Mouse (Mus musculus) MEL (cell line): ENCODE measurements around the gene Nuak2.

Source experiments
- CHD1 ChIP-seq: IDR thresholded peaks from 2 replicates; pipeline ENCODE4 v1.6.1; 2012; ENCODE audit warnings: low read depth, mild to moderate bottlenecking, inconsistent platforms, low read length, improper control_type of control experiment
- CHD2 ChIP-seq: IDR thresholded peaks from 2 replicates; pipeline ENCODE4 v1.6.1; 2011; ENCODE audit warnings: low read length, improper control_type of control experiment
- CTCF ChIP-seq, 3 experiments: IDR thresholded peaks in 2 of 3; conservative IDR thresholded peaks in 1 of 3; 2 replicates each; pipeline ENCODE4 v1.5.1; 2011 to 2012; ENCODE audit warnings: low read length in 3 of 3, low read depth in 2 of 3, mild to moderate bottlenecking in 2 of 3, improper control_type of control experiment in 1 of 3, inconsistent platforms in 1 of 3, mixed read lengths in 1 of 3, moderate library complexity in 1 of 3; ENCODE audit not compliant: control insufficient read depth in 1 of 3, insufficient read depth in 1 of 3, poor library complexity in 1 of 3, severe bottlenecking in 1 of 3
- EP300 ChIP-seq, 2 experiments: IDR thresholded peaks; 2 replicates each; pipeline ENCODE4 v1.6.1; 2011; ENCODE audit warnings: improper control_type of control experiment in 2 of 2, low read length in 2 of 2, low read depth in 1 of 2, mild to moderate bottlenecking in 1 of 2
- MAX ChIP-seq: IDR thresholded peaks from 2 replicates; pipeline ENCODE4 v1.6.1; 2011; ENCODE audit warnings: low read length, improper control_type of control experiment
- NELFE ChIP-seq: IDR thresholded peaks from 2 replicates; pipeline ENCODE4 v1.6.1; 2011; ENCODE audit warnings: low read depth, low read length, improper control_type of control experiment
- POLR2A ChIP-seq, 2 experiments: IDR thresholded peaks; 2 replicates each; pipeline ENCODE4 v1.6.1; 2011 to 2012; ENCODE audit warnings: low read length in 2 of 2, mild to moderate bottlenecking in 2 of 2, control low read depth in 1 of 2, improper control_type of control experiment in 1 of 2, low read depth in 1 of 2, moderate library complexity in 1 of 2; ENCODE audit not compliant: control insufficient read depth in 1 of 2, insufficient read depth in 1 of 2, poor library complexity in 1 of 2
- RAD21 ChIP-seq: IDR thresholded peaks from 2 replicates; pipeline ENCODE4 v1.6.1; 2011; ENCODE audit warnings: mild to moderate bottlenecking, low read depth, low read length, improper control_type of control experiment
- TBP ChIP-seq: IDR thresholded peaks from 2 replicates; pipeline ENCODE4 v1.8.0; 2011; ENCODE audit warnings: low read depth, low read length, improper control_type of control experiment
- ZC3H11A ChIP-seq: IDR thresholded peaks from 2 replicates; pipeline ENCODE4 v1.6.1; 2012; ENCODE audit warnings: low read depth, mild to moderate bottlenecking, inconsistent platforms, low read length, improper control_type of control experiment
- ZKSCAN1 ChIP-seq: IDR thresholded peaks from 2 replicates; pipeline ENCODE4 v1.6.1; 2012; ENCODE audit warnings: low read depth, mild to moderate bottlenecking, inconsistent platforms, low read length, improper control_type of control experiment, moderate library complexity

DNA sequence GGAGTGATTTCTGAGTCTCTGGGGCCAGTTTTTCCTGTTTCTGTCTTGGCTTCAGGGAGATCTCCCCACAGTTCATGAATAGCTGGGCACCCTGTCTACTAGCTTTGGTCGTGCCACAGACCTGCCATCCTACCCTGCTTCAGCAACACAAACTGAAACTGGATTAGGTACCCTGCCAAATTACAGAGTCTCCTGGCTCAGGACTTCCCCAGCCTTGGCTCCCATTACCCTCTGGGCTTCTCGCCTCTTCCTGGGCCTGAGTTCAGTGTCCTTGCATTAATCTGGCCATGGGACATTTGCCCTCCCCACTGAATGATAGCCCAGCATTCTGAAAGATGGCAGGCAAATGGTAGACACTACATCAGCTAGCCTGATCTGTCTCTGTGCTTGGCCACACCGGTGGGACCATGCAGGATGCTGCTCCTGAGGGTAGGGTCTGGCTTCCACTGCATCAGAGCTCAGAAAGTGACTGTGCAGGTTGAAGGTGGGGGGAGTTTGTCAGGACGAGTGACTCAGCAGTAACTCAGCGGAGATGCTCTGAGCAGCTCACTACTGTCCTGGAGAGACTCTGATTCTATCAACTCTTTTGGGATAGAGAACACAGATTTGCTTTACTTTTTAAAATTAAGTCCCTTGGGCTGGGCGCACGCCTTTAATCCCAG, 49.1 kb downstream of the Nuak2 start:
- TF ChIP-seq CHD1 = no peak
- no peak for TF ChIP-seq TBP
- TF ChIP-seq CTCF (IDR thresholded peaks at IDR 0.05 in 2 of 3, conservative IDR thresholded peaks at IDR 0.05 in 1 of 3; ENCODE audit: control insufficient read depth in 1 of 3, insufficient read depth in 1 of 3, low read depth in 2 of 3, low read length in 3 of 3, poor library complexity in 1 of 3, severe bottlenecking in 1 of 3) = no peak
- TF ChIP-seq CHD2 = no peak
- no peak for TF ChIP-seq MAX
- no peak for TF ChIP-seq ZKSCAN1
- no peak for TF ChIP-seq NELFE
- no peak for TF ChIP-seq RAD21
- no peak for TF ChIP-seq POLR2A (IDR thresholded peaks at IDR 0.05; ENCODE audit: control insufficient read depth in 1 of 2, insufficient read depth in 1 of 2, low read depth in 1 of 2, low read length in 2 of 2, poor library complexity in 1 of 2)
- no peak for TF ChIP-seq ZC3H11A
- no peak for TF ChIP-seq EP300 (IDR thresholded peaks at IDR 0.05; ENCODE audit: low read depth in 1 of 2, low read length in 2 of 2)
